In the genomic region with DNA sequence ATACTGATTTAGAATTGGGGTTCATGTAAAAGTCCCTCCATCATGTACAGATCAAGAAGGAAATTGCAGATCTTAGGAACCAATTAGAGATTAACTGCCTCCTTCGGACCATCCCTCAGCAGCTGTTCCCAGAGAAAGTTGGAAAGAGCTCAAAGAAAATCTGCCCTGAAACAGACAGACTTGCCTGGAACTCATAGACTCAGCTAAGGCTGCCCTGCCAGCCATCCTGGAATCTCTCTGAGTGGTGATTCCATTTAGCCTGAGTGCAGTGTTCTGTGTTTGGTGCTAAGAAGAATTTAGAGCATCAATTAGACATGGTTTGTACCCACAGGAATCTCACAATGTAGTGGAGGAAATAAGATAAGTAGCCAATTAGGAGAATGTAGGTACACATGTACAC, we compare ENCODE assay signal across 17 mouse cellular contexts.
DNase-seq lines count a peak whose midpoint lies in the region; ATAC-seq and TF ChIP-seq lines count a peak whose summit lies in the region.
"Had no signal": no experiment of that assay in that cellular context is flagged by ENCODE, and none has a peak within 500 bp of the region (broad histone marks: within the 10 kb centered on the region; RNA-seq: fewer than 3 reads in every experiment).

No protein-coding gene starts in this region.

- H3K27ac ChIP-seq in hindbrain, embryonic 14.5 days = no peak overlapping the region
- no peak overlapping the region for H3K27ac ChIP-seq in hindbrain, embryonic 16.5 days (ENCODE audit: low read depth, low read length)
- no peak overlapping the region for H3K27ac ChIP-seq in limb, embryonic 13.5 days
- no peak overlapping the region for H3K27ac ChIP-seq in limb, embryonic 10.5 days
- no peak overlapping the region for H3K27ac ChIP-seq in embryonic facial prominence, embryonic 11.5 days (replicated peaks; ENCODE audit: low read depth, low read length)
- no peak overlapping the region for H3K27ac ChIP-seq in layer of hippocampus, adult 2 months
- H3K27ac ChIP-seq: neural tube, embryonic 12.5 days; stomach, postnatal 0 days had no signal

- H3K4me1 ChIP-seq in hindbrain, embryonic 14.5 days (replicated peaks; ENCODE audit: control insufficient read depth, insufficient read depth, low read length) = no peaks in the 10 kb centered on the region
- H3K4me1 ChIP-seq in hindbrain, embryonic 16.5 days (ENCODE audit: control insufficient read depth, insufficient read depth, low read depth, low read length) = no peaks in the 10 kb centered on the region
- H3K4me1 ChIP-seq in limb, embryonic 13.5 days = peaks cover 17% of the 10 kb centered on the region; the same call in 1 of the 2 replicates
- peaks cover 27% of the 10 kb centered on the region for H3K4me1 ChIP-seq in limb, embryonic 10.5 days
- H3K4me1 ChIP-seq in embryonic facial prominence, embryonic 11.5 days (ENCODE audit: control insufficient read depth, insufficient read depth, low read length) = no peaks in the 10 kb centered on the region

- TF ChIP-seq CTCF in layer of hippocampus, adult 2 months (conservative IDR thresholded peaks at IDR 0.05) = no peak

- no peaks in the 10 kb centered on the region for H3K9me3 ChIP-seq in hindbrain, embryonic 14.5 days (ENCODE audit: control insufficient read depth, low read length)
- H3K9me3 ChIP-seq in hindbrain, embryonic 16.5 days (ENCODE audit: control insufficient read depth, low read length) = no peaks in the 10 kb centered on the region
- no peaks in the 10 kb centered on the region for H3K9me3 ChIP-seq in limb, embryonic 13.5 days
- H3K9me3 ChIP-seq in limb, embryonic 10.5 days (replicated peaks) = no peaks in the 10 kb centered on the region
- no peaks in the 10 kb centered on the region for H3K9me3 ChIP-seq in embryonic facial prominence, embryonic 11.5 days (replicated peaks; ENCODE audit: control insufficient read depth, low read length)
- H3K9me3 ChIP-seq: neural tube, embryonic 12.5 days had no signal

- no peak for ATAC-seq in hindbrain, embryonic 14.5 days (ENCODE audit: low FRiP score)
- ATAC-seq in hindbrain, embryonic 16.5 days = no peak
- 0 out of 2 replicates have a peak, but pooled peaks have one; percentile 12 for ATAC-seq in limb, embryonic 13.5 days (ENCODE audit: low FRiP score, low read depth)
- no peak for ATAC-seq in embryonic facial prominence, embryonic 11.5 days (replicated peaks; ENCODE audit: insufficient number of reproducible peaks, low FRiP score, low TSS enrichment, low read depth)

- H3K9ac ChIP-seq in hindbrain, embryonic 14.5 days = no peak overlapping the region
- no peak overlapping the region for H3K9ac ChIP-seq in hindbrain, embryonic 16.5 days (ENCODE audit: low read depth, low read length)
- no peak overlapping the region for H3K9ac ChIP-seq in limb, embryonic 13.5 days
- H3K9ac ChIP-seq in embryonic facial prominence, embryonic 11.5 days (replicated peaks; ENCODE audit: low read length) = no peak overlapping the region
- H3K9ac ChIP-seq: neural tube, embryonic 12.5 days had no signal

- peak; percentile 24 for DNase-seq in hindbrain, embryonic 14.5 days (ENCODE audit: low spot score)
- no peak for DNase-seq in limb, embryonic 10.5 days (ENCODE audit: low spot score)
- peak; percentile 13 for DNase-seq in brain, adult 2 months (ENCODE audit: low read depth, low spot score)
- DNase-seq in embryonic facial prominence, embryonic 11.5 days (ENCODE audit: low spot score) = peak; percentile 27
- no peak for DNase-seq in layer of hippocampus, adult 2 months (ENCODE audit: low spot score in 2 of 2)
- DNase-seq: adrenal gland, postnatal 25 days; cerebellum, adult 9-10 months; kidney, adult 8-10 months; layer of hippocampus, adult 9-11 months; lung, adult 18-20 months; thymus, postnatal 14 days had no signal

- H3K4me2 ChIP-seq in hindbrain, embryonic 14.5 days (replicated peaks) = no peak overlapping the region
- no peak overlapping the region for H3K4me2 ChIP-seq in hindbrain, embryonic 16.5 days (ENCODE audit: low read length)
- no peak overlapping the region for H3K4me2 ChIP-seq in limb, embryonic 13.5 days (replicated peaks)
- no peak overlapping the region for H3K4me2 ChIP-seq in embryonic facial prominence, embryonic 11.5 days (ENCODE audit: low read depth, low read length)
- H3K4me2 ChIP-seq: heart, embryonic 11.5 days; neural tube, embryonic 12.5 days had no signal

- H3K27me3 ChIP-seq in hindbrain, embryonic 14.5 days (ENCODE audit: control insufficient read depth, insufficient read depth, low read length) = no peaks in the 10 kb centered on the region
- no peaks in the 10 kb centered on the region for H3K27me3 ChIP-seq in hindbrain, embryonic 16.5 days (replicated peaks; ENCODE audit: control insufficient read depth, insufficient read depth, low read length)
- no peaks in the 10 kb centered on the region for H3K27me3 ChIP-seq in limb, embryonic 13.5 days
- H3K27me3 ChIP-seq in limb, embryonic 10.5 days (ENCODE audit: low read depth, poor library complexity, severe bottlenecking) = peaks cover 8% of the 10 kb centered on the region; the same call in 1 of the 2 replicates
- no peaks in the 10 kb centered on the region for H3K27me3 ChIP-seq in embryonic facial prominence, embryonic 11.5 days (ENCODE audit: control insufficient read depth, insufficient read depth, low read length)
- H3K27me3 ChIP-seq: neural tube, embryonic 12.5 days had no signal

- H3K4me3 ChIP-seq in hindbrain, embryonic 14.5 days (replicated peaks; ENCODE audit: low read length) = no peak overlapping the region
- H3K4me3 ChIP-seq in hindbrain, embryonic 16.5 days (ENCODE audit: low read length) = no peak overlapping the region
- no peak overlapping the region for H3K4me3 ChIP-seq in limb, embryonic 13.5 days
- no peak overlapping the region for H3K4me3 ChIP-seq in limb, embryonic 10.5 days
- H3K4me3 ChIP-seq in embryonic facial prominence, embryonic 11.5 days (ENCODE audit: low read depth, low read length) = no peak overlapping the region
- H3K4me3 ChIP-seq in layer of hippocampus, adult 2 months = no peak overlapping the region
- H3K4me3 ChIP-seq: erythroblast, embryonic 14.5 days; neural tube, embryonic 12.5 days had no signal

- WGBS in hindbrain, embryonic 14.5 days = 70% methylated on average over 1 of the region's 1 CpGs
- WGBS in hindbrain, embryonic 16.5 days = 43% methylated on average over 1 of the region's 1 CpGs
- WGBS in limb, embryonic 13.5 days = 15% methylated on average over 1 of the region's 1 CpGs
- WGBS in limb, embryonic 10.5 days = 28% methylated on average over 1 of the region's 1 CpGs
- 50% methylated on average over 1 of the region's 1 CpGs for WGBS in embryonic facial prominence, embryonic 11.5 days

- no peaks in the 10 kb centered on the region for H3K36me3 ChIP-seq in hindbrain, embryonic 14.5 days (replicated peaks; ENCODE audit: control insufficient read depth, insufficient read depth)
- no peaks in the 10 kb centered on the region for H3K36me3 ChIP-seq in hindbrain, embryonic 16.5 days (ENCODE audit: control insufficient read depth, insufficient read depth, low read length)
- H3K36me3 ChIP-seq in limb, embryonic 13.5 days = no peaks in the 10 kb centered on the region
- no peaks in the 10 kb centered on the region for H3K36me3 ChIP-seq in limb, embryonic 10.5 days
- no peaks in the 10 kb centered on the region for H3K36me3 ChIP-seq in embryonic facial prominence, embryonic 11.5 days (replicated peaks; ENCODE audit: control insufficient read depth, insufficient read depth, low read depth, low read length)
- H3K36me3 ChIP-seq: neural tube, embryonic 12.5 days had no signal

Comparison
In these comparisons a context has a peak if more than half of its experiments do, and no peak if none do; other contexts are left out.
1. DNase-seq: peak in hindbrain, embryonic 14.5 days (single experiment), brain, adult 2 months (single experiment) and embryonic facial prominence, embryonic 11.5 days (single experiment); none in limb, embryonic 10.5 days (single experiment) and layer of hippocampus, adult 2 months (0 of 2).